Mouse (Mus musculus): ENCODE measurements around the gene Grcc10. TPM values are rescaled to one million over a fixed set of nuclear protein-coding genes. Genes with fewer than 3 reads are reported as not detected.

Grcc10 gene
- polyA plus RNA-seq, 1 experiment from 2014 or later = 523 TPM

DNA sequence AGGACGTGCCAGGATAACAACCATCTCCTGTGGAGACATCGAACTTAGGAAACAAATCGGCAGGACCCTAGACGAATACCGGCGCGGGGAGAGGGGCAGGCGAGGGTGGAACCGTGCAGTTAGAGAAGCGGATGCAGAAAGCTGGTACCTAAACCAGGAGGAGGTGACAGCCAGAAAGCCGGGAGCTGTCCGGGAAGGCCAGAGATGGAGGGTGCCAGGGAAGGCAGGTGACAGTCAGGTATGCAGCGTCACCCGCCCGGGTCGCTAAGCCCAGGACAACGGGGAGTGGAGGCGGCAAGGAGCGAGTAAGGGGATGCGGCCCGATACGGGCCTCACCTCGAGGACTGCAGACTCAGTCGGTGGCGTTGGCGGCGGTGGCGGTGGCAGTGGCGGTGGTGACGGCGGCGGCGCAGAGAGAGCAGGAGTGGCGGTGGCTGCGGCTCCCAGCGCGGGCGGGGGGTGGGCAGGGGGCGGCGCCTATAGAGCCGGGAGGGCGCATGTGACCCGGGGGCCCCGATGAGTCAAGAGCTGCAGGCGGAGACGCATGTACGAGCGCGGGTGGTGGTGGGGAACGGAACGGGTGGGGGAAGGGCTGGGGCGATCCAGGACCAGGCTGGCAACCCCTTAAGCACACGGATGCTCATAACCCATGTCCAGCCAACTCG is 28.1 kb upstream of the Grcc10 start, which contains the start of gene Eno2:
TSS of gene Eno2 (minus strand) at position 573 of the 665 bp plus-strand sequence.
- H3K27ac ChIP-seq (replicated peaks) = 0 out of 2 replicates have a peak within 1 kb of the TSS, but pooled peaks have one; percentile 15

DNA sequence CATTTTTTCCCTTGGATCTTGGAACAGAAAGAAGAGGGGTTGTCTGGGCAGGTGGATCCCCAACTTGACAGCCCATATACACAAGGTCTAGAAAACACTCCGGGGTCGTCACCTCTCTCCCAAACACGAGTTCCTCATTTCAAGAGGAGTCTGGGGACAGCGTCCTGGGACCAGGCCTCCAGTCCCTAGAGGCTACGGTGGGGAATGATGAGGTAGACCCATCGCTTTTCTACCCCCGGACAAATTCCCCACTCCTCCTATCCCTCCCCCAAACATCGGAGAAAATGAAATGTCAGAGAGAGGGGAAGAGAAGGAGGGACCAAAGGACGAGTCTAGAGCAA is 27.5 kb upstream of the Grcc10 start:
- no peak overlapping the region for H3K27ac ChIP-seq (replicated peaks)
- peaks cover 25% of the 10 kb centered on the region for H3K4me1 ChIP-seq
- H3K36me3 ChIP-seq = no peaks in the 10 kb centered on the region
- 3% methylated on average over 9 of the region's 9 CpGs for WGBS
- no peaks in the 10 kb centered on the region for H3K9me3 ChIP-seq
- peak overlapping the region; percentile 57 for H3K9ac ChIP-seq (replicated peaks)
- H3K4me3 ChIP-seq = peak overlapping the region; percentile 50
- peak; percentile 13 for ATAC-seq (ENCODE audit: low FRiP score, low read depth)
- H3K27me3 ChIP-seq = peaks cover 53% of the 10 kb centered on the region
- peak overlapping the region; percentile 84 for H3K4me2 ChIP-seq (replicated peaks)

More for the DNA sequence above, 28.1 kb upstream of the Grcc10 start, which contains the start of gene Eno2:
- peak within 1 kb of the TSS; percentile 50 for H3K4me3 ChIP-seq
- H3K9ac ChIP-seq (replicated peaks) = peak within 1 kb of the TSS; percentile 57
- no peaks in the 10 kb centered on the region for H3K9me3 ChIP-seq
- H3K4me2 ChIP-seq (replicated peaks) = peak within 1 kb of the TSS; percentile 84
- peaks cover 25% of the 10 kb centered on the region for H3K4me1 ChIP-seq
- peak; percentile 82 for ATAC-seq (ENCODE audit: low FRiP score, low read depth)
- no peaks in the 10 kb centered on the region for H3K36me3 ChIP-seq
- WGBS = under 1% methylated on average over 54 of the region's 54 CpGs
- H3K27me3 ChIP-seq = peaks cover 53% of the 10 kb centered on the region

DNA sequence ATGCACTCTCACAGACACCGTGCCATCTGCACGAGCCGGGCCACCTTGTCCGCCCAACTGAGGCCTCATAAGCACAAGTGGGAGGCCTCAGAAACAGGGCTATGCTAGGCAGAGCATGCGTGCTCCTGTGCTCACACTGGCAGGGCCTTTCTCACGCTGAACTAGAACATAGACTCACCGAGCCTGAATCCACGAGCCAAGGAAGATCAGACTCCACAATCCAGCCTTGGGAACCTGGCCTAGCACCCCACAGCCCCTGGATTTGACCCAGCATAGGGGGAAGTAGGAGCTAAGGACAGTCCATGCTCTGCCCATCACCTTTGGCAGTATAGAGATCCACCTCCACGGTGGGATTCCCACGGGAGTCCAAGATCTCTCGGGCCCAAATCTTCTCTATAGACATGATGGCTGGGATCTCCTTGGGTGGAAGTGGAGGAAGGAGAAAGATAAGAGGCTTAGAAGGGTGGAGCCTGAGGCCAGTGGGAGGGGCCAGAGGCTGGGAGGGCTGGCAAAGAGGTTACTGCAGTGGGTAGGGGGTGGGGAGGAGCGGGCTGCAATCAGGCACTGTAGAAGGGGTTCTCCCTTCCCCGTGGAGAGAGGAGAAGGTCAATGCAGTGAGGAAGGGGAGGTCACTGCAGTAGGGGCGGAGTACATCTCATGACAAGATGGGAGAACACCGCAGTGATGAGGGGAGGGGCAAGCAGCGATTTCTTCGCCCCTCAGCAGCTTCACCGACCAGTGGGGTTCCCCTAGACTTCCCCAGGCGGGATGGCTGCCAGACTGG is 26.9 kb upstream of the Grcc10 start:
- Histone ChIP-seq H3K9me3 (no peaks in the 10 kb centered on the region), H3K27me3 (peaks cover 51% of the 10 kb centered on the region), H3K4me1 (peaks cover 25% of the 10 kb centered on the region), H3K4me2 (replicated peaks) (peak overlapping the region; percentile 84), H3K9ac (replicated peaks) (no peak overlapping the region; the same call in 1 of the 2 replicates), H3K27ac (replicated peaks) (no peak overlapping the region), H3K36me3 (no peaks in the 10 kb centered on the region), H3K4me3 (peak overlapping the region; percentile 50; the same call in 1 of the 2 replicates)
- WGBS = 16% methylated on average over 17 of the region's 19 CpGs
- ATAC-seq (ENCODE audit: low FRiP score, low read depth) = peak; percentile 28

DNA sequence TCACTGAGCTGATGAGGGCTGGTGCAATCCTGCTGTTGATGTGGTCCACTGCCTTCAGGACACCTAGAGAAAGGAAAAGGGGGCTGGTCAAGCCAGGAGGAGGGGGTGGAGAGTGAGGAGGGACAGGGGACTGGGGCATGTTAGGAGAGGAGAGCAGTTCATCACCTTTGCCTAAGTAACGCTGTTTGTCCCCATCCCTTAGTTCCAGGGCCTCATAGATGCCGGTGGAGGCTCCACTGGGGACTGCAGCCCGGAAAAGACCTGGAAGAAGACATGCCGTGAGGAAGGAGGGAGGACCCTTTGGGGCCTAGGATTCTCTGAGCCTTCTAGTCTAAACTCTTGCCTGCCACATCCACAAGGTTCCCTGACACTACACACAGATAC is 26.4 kb upstream of the Grcc10 start:
- WGBS = 12% methylated on average over 4 of the region's 4 CpGs
- Histone ChIP-seq H3K27me3 (peaks cover 52% of the 10 kb centered on the region), H3K9ac (replicated peaks) (no peak overlapping the region), H3K27ac (replicated peaks) (no peak overlapping the region), H3K9me3 (no peaks in the 10 kb centered on the region), H3K36me3 (no peaks in the 10 kb centered on the region), H3K4me2 (replicated peaks) (0 out of 2 replicates have a peak overlapping the region, but pooled peaks have one; percentile 84), H3K4me1 (peaks cover 25% of the 10 kb centered on the region), H3K4me3 (no peak overlapping the region)
- no peak for ATAC-seq (ENCODE audit: low FRiP score, low read depth)

DNA sequence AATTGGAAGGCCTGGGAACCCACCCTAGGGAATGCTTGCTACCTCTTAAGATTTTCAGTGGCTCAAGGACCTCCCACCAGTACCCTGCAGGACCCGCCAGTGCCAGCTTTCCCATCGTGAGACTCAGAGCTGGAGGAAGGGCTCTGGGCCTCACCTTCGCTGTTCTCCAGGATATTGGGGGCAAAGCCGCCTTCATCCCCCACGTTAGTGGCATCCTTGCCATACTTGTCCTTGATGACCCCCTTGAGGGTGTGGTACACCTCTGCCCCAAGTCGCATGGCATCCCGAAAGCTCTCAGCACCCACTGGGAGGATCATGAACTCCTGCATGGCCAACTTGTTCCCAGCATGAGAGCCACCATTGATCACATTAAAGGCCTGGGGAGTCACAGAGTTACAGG is 24.8 kb upstream of the Grcc10 start:
- H3K27me3 ChIP-seq = peaks cover 52% of the 10 kb centered on the region
- WGBS = 84% methylated on average over 7 of the region's 7 CpGs

DNA sequence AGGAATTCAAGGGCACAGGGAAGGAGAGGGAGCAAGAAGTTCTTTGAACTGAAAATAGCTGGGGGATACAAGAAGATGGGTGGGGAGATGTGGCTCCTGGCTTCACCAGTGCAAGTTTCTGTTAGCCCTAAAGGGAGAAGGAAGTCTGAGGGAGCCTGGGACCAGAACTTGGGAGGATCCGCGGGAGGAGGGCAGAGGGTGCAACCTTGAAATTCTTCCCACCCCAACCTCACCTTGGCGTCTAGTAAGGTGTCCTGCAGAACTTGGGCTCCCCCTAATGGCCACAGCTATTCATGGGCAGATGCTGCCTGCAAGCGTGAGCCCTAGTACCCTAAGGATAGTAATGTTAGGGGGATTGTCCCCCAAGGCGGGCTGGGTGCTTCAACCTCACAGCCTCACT is 18.1 kb upstream of the Grcc10 start:
- 2% methylated on average over 5 of the region's 5 CpGs for WGBS
- peak overlapping the region; percentile 98; the same call in 1 of the 2 replicates for H3K27ac ChIP-seq (replicated peaks)
- H3K4me2 ChIP-seq (replicated peaks) = no peak overlapping the region
- H3K9me3 ChIP-seq = no peaks in the 10 kb centered on the region
- no peaks in the 10 kb centered on the region for H3K36me3 ChIP-seq
- no peak for ATAC-seq (ENCODE audit: low FRiP score, low read depth)
- H3K9ac ChIP-seq (replicated peaks) = no peak overlapping the region
- no peak overlapping the region for H3K4me3 ChIP-seq
- 0 out of 2 replicates have a peak, but pooled peaks cover 7% of the 10 kb centered on the region for H3K27me3 ChIP-seq
- peaks cover 39% of the 10 kb centered on the region for H3K4me1 ChIP-seq

More for the DNA sequence above, 24.8 kb upstream of the Grcc10 start:
- Histone ChIP-seq H3K36me3 (no peaks in the 10 kb centered on the region), H3K4me2 (replicated peaks) (no peak overlapping the region), H3K9me3 (no peaks in the 10 kb centered on the region), H3K9ac (replicated peaks) (no peak overlapping the region), H3K4me3 (no peak overlapping the region), H3K27ac (replicated peaks) (no peak overlapping the region), H3K4me1 (peaks cover 25% of the 10 kb centered on the region)
- no peak for ATAC-seq (ENCODE audit: low FRiP score, low read depth)

DNA sequence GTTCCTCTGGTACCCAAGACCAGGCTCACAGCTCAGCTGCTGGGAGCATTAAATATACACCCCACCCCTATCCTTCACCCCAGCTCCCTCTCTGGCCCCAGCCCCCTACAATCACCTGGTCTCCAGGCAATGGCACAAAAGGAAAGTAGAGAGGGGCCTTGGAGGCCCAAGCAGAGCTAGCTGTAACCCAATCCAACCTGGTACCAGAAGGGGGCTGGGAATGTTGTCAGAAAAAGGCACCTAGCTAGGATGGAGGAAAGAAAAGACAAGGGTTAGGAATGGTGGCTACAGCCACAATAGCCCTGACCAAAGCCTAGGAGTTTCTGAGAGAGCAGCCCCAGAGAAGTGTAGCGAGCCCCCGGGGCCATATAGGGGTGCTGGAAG is 17.7 kb upstream of the Grcc10 start:
- Histone ChIP-seq H3K4me2 (replicated peaks) (no peak overlapping the region), H3K4me3 (no peak overlapping the region), H3K27me3 (0 out of 2 replicates have a peak, but pooled peaks cover 7% of the 10 kb centered on the region), H3K27ac (replicated peaks) (peak overlapping the region; percentile 98), H3K9ac (replicated peaks) (no peak overlapping the region), H3K36me3 (no peaks in the 10 kb centered on the region), H3K9me3 (no peaks in the 10 kb centered on the region), H3K4me1 (peaks cover 43% of the 10 kb centered on the region)
- 73% methylated on average over 2 of the region's 2 CpGs for WGBS
- ATAC-seq (ENCODE audit: low FRiP score, low read depth) = no peak

DNA sequence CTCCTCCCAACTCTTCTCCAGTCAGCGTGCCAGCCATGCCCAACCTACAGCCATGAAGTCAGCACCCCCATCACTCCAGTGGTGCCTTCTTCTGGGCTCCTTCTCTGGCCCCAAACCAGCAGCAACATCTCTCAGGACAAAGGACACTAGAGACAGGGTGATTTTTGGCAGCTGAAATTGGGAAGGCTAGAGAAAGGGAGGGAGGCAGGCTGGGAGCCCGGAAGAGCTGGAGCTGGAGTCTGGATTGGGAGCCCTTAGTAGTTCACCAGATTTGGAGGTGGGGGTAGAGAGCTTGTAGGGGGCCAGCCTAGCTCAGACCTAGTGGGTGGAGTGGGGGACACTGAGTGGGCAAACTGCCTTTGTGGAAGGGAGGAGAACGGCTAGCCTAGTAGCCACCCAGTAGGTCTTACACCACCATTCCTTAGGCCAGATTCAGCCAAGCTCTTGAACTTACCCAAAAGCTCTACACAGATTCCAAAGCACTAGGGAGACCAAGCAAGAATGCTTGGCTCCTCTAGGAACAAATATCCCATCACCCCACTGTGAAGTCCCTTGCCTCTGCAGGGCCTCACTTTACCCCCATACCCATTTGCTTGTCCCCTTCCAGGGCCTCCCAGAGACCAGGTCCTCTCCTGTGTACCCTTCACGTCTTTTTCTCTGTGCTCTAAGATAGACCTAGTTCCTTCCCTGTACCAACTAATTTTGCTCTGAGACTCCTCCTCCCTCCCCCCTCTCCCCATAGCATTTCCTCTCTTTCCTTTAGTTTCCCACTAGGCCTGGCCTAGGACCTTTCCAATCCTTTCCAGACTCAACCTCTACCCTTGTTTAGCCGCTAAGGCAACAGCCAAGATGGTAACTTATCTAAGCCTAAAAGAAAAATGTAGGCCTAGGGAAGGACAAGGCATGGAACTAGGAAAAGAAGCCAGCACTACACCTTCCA is 17.0 kb upstream of the Grcc10 start:
- Histone ChIP-seq H3K9ac (replicated peaks) (peak overlapping the region; percentile 97), H3K36me3 (no peaks in the 10 kb centered on the region), H3K4me1 (peaks cover 49% of the 10 kb centered on the region), H3K4me2 (replicated peaks) (peak overlapping the region; percentile 64), H3K9me3 (no peaks in the 10 kb centered on the region), H3K27ac (replicated peaks) (peak overlapping the region; percentile 98), H3K4me3 (peak overlapping the region; percentile 91), H3K27me3 (0 out of 2 replicates have a peak, but pooled peaks cover 7% of the 10 kb centered on the region)
- WGBS = 23% methylated on average over 5 of the region's 5 CpGs
- peak; percentile 10; the same call in 1 of the 2 replicates for ATAC-seq (ENCODE audit: low FRiP score, low read depth)

DNA sequence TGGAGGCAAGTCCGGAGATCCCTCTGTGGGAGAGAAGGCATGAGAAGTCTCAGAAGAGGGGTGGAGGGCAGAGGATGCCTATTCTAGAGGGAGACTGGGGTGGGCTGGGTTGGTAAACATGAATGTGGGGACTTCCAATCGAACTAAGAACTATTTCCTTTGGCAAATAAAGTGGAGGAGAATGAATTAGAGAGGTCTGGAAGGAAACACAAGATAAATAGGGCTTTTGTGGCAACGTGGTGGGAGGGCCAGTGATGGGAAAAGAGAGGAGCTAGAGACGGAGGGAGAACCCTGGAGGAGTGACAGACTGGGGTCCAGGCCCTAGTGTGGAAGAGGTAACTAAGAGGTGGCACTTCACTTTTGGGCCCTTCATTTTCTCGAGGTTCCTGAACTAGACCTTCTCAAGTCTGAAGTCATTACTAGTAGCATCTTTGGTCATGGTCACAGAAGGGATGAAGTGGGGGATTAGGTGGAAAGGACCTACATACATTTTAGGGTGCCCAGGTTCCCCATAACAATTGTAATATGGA is 16.2 kb upstream of the Grcc10 start:
- peak overlapping the region; percentile 64 for H3K4me2 ChIP-seq (replicated peaks)
- H3K4me1 ChIP-seq = peaks cover 49% of the 10 kb centered on the region
- under 1% methylated on average over 5 of the region's 5 CpGs for WGBS
- H3K27me3 ChIP-seq = no peaks in the 10 kb centered on the region
- no peak for ATAC-seq (ENCODE audit: low FRiP score, low read depth)
- H3K27ac ChIP-seq (replicated peaks) = peak overlapping the region; percentile 98
- H3K4me3 ChIP-seq = peak overlapping the region; percentile 91
- H3K36me3 ChIP-seq = no peaks in the 10 kb centered on the region
- H3K9ac ChIP-seq (replicated peaks) = peak overlapping the region; percentile 97
- no peaks in the 10 kb centered on the region for H3K9me3 ChIP-seq

DNA sequence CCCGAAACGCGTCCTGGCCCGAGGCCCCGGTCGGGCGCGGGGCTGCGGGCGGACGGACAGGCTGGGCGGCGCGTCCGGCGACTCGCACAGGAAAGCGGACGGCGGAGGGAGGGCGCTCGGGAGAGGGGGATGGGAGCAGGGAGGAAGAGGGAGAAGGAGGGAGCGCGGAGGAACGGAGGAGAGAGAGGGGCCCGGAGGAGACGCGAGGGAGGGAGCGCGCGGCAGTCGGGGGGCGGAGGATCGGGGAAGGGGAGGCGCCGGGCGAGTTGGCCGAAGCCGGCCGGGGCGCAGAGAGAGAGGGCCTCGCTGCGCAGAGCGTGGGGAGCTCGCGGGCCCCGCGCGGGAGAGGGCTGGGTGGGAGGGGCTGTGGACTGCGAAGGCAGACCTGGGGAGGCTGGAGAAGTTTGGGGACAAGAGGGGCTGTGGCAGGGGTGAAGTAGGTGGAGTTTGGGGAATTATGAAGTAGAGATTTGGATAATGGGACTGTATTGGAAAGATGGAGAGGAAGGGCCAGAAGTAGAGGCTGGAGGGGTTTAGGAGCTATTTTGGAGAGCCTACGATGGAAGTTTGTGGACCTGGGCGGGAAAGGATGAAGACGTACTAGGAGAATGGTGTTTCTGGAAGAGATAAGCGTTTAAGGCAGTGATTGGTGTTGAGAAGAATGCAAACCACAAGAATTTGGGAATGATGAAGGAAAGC is 15.6 kb upstream of the Grcc10 start:
- no peaks in the 10 kb centered on the region for H3K36me3 ChIP-seq
- peaks cover 49% of the 10 kb centered on the region for H3K4me1 ChIP-seq
- 1% methylated on average over 50 of the region's 54 CpGs for WGBS
- H3K9me3 ChIP-seq = no peaks in the 10 kb centered on the region
- H3K4me2 ChIP-seq (replicated peaks) = peak overlapping the region; percentile 64
- peak overlapping the region; percentile 98 for H3K27ac ChIP-seq (replicated peaks)
- peak overlapping the region; percentile 91 for H3K4me3 ChIP-seq
- H3K27me3 ChIP-seq = no peaks in the 10 kb centered on the region
- ATAC-seq (ENCODE audit: low FRiP score, low read depth) = peak; percentile 77
- H3K9ac ChIP-seq (replicated peaks) = peak overlapping the region; percentile 97

All from midbrain, embryonic 12.5 days (tissue).